Mouse (Mus musculus) liver, adult (tissue): Measurements from ENCODE around the gene Gm26992.

Experiments used
- GATA4 ChIP-seq: IDR thresholded peaks from 2 replicates; pipeline ENCODE4 v1.6.1; 2014; ENCODE audit warnings: mild to moderate bottlenecking, low read length; ENCODE audit not compliant: insufficient replicate concordance

The Gm26992 gene

DNA sequence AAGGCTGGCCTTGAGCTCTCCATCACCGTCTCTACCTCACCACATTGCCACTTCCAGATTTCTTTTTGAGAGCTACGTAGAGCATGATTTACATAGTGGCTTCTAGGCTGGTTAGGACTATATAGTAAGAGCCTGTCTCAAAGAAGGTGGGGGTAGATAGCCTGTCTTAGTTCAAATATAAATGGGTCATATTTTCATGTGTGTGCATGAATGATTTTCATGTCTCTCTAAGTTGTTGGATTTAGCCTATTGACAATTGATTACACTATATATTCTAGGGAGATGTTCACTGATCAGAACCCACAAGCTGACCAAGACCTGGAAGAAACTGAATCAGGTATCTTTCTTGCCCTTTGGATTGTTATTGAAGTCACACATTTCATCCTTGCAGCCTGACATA lies at the start of gene Gm26992:
Gene Gm26992 (plus strand): TSS at position 301 of the 400 bp plus-strand sequence.
- no peak for TF ChIP-seq GATA4

DNA sequence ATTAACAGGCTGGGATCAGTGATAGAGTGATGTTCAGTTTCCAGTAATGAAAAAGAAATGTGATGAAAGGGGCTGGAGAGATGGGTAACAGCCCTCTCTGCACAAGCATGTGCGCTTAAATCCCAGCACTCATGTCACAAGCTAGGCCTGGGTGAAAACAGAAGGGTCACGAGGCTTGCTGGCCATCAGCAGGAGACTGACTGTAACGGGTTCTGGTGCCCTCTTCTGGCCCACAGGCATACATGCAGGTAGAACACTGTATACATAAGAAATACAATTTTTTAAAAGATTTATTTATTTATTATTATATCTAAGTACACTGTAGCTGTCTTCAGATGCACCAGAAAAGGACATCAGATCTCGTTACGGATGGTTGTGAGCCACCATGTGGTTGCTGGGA lies 47.6 kb upstream of the Gm26992 start:
- TF ChIP-seq GATA4, result no peak

DNA sequence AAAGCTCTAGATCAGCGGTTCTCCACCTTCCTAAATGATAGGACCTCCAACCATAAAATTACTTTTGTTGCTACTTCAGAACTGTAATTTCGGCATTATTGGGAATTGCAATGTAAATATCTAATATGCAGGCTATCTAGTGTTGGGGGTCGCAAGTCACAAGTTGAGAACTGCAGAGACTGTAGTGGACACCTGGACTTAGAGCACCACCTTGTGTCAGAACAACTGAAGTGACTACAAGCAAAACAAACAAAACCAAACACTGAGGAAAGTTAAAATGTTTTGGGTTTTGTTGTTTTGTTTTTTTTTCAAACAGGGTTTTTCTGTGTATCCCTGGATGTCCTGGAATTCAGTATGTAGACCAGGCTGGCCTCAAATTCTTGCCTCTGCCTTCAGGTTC lies 37.3 kb upstream of the Gm26992 start:
- no peak for TF ChIP-seq GATA4

DNA sequence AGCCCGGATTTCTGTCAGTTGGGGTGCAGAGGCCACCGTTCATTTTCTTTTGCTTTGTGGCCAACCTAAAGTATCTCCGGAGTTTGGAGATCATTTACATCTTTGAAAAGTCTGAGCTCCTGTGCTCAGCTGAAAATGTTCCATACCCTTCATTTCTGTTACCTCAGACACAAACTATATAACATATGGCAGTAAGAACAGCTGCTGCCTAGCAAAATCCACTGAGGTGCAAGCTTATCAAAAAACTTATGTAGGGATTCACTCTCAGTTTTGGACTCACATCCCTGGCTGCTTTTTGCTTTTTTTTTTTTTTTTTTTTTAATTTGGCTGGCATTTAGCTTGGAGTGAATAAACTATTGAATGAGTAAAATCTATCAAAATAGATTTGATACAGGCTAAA lies 33.7 kb upstream of the Gm26992 start:
- TF ChIP-seq GATA4, result no peak

DNA sequence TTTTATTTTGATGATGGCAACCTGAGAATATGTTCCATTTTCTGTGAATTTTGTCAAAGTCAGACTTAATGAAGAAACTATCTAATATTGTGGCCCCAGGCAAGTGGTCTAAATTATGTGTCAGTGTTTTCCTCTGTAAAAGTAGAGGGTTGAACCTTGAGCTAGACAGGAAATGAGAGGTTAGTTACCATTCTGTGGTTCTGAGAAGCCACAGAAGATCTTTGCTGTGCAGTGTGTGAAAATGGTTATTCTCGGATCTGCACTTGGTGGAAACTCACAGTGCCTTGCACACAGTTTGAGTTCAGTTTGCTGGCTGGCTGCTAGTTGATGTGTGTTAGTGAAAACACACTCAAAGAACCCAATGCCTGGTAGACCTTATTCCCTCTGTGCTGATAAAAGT lies 28.0 kb upstream of the Gm26992 start:
- TF ChIP-seq GATA4, result no peak

DNA sequence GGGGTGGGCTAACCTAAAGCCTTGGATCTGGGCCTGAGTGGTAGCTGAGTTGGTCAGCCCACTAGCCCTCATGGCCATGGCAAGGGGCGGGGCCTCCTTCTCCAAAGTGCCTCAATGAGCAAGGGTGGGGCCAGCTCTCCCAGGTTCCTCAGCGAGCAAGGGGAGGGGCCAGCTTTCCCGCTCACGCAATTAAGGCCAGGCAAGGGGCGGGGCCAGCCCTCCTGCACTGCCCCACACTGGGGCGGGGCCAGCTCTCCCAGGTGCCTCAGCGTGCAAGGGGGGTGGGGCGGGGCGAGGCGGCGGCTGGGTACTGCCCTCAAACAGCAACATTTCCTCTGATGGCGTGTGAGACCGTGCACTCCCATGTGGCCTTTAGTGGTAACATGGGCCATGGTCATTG lies 16.8 kb upstream of the Gm26992 start:
- no peak for TF ChIP-seq GATA4

DNA sequence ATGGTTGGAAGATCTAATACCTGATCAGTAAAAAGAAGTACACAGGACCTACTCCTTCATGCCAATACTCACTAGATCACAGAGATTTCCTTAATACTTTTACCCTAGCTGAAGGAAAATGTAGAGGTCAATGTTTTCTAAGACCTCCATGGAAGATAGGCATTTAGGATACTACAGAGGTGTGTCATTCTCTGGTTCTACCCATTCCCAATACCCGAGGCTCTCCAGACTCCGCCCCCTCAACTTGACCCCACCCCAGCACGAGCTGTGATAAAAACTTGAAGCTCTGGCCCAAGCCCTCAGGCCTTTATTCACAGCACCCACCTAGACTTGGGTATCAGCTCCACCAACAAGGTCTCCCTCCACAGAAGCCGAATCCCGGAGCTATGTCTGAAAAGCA lies 7.6 kb upstream of the Gm26992 start, which contains the start of gene Tsx:
Gene Tsx (plus strand): TSS at position 301 of the 400 bp plus-strand sequence.
- no peak for TF ChIP-seq GATA4

DNA sequence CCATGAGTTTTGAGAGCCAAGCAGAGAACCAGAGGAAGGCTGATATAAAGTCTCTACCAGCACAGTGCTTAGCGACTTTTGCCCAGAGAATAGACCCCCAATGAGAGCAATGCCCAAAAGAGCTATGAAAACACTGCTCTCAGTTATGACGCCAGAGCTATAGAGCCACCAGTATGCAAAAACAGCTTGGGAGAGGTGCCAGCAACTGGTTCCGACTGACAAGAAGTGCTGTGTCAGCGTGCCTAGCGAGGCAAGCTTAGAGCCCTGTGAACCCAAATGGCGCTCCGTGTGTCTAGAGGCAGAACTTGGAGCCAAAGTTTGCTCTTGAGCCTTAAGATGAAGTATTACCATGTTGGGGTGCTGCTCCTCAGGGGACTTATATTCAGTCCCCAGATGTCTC lies 5.9 kb downstream of the Gm26992 start:
- no peak for TF ChIP-seq GATA4

DNA sequence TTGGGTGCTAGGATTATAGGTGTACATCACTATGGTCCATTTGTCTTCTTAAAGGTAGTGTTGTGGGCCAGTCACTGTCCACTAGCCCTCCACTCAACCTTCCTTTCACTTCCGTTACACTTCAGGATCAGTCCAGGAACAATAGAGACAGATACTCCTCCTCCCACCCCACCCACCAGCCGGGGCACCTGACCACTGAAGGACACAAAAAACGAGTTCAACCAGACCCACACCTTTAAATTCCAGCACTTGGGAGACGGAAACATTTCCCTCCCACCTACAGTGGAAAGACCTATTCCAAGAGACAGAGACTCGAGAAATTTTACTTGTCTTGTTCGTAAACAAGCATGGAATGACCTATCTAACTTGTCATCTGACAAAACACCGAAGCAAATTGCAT lies 10.5 kb downstream of the Gm26992 start:
- TF ChIP-seq GATA4, result no peak

DNA sequence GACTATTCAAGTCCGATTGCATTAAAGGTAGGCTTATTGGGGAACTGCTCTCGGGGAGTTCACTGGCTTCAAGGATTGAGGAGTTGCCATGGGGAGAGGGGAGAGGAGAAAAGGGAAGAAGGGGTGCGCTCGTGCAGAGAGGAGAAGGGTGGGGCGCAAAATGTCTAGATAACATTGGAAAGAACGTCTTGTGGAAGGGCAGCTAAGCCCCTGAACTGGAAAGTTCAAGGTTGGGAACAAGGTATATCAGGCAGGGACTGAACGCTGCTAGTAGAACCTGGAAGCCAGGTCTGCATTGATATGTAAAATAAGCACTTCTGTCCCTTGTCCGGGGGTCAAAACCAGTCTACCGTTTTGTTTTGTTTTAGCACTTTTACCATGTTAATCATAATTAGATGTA lies 16.2 kb downstream of the Gm26992 start:
- no peak for TF ChIP-seq GATA4

DNA sequence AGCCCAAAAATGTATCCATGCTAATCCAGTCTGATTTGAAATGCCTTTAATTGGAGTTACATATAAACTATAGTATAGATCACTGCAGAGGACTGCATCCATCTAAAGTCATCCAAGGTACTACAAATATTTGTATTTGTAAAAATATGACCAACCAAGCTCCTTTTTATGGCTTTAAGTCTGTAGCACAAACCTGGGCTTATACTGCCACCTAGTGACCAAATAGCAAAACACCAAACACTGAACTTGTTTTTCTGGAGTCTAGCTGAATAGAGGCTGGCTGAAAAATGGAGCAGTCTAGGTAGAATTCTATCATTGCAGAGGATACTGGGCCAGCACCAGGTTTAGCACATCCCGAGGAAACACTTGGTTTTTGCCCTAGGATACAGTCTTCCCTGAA lies 19.0 kb downstream of the Gm26992 start:
- no peak for TF ChIP-seq GATA4

DNA sequence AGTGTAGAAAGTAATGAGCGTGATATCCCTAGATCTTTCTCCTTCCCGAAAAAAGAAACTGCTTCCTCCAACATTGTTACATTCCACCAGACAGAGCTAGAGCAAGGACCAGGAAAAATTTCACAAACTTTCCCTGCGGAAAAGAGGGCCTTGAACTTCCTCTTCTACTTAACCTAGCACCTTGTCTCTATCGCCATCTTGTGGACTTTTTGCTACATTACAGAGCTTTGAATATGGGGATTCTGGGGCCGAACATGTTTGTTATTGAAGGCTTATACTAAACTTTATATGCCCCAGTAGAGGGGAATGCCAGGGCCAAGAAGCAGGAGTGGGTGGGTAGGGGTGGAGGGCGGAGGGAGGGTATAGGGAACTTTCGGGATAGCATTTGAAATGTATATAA lies 21.9 kb downstream of the Gm26992 start:
- no peak for TF ChIP-seq GATA4

DNA sequence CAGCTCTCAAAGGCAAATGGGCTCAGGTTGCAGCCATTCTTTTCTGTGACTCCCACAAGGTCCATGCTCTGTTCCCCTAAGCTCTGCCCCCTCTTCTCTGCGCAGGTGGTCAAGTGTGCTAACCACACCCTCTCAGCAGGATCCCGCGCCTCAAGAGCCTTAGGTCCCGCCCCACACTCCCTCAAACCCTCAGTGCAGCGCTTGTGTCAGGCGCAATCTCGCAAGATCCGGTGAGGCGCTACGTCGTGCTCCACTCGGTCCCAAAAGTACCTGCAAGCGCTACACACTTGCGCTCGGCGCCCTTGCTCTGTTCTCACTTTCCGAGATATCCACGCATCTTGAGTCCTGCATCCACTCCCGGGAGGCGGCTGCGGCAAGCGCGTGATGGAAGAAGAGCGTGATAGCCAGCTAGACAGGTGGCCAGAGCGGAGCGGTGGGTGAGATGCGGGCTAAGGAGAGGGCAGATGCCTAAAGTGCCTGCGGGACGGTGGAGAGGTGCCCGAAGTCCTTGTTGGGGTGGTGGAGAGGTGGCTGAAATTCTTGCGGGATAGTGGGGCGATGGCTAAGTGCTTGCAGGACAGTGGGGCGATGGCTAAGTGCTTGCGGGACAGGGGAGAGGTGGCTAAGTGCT lies 25.8 kb downstream of the Gm26992 start:
- no peak for TF ChIP-seq GATA4

DNA sequence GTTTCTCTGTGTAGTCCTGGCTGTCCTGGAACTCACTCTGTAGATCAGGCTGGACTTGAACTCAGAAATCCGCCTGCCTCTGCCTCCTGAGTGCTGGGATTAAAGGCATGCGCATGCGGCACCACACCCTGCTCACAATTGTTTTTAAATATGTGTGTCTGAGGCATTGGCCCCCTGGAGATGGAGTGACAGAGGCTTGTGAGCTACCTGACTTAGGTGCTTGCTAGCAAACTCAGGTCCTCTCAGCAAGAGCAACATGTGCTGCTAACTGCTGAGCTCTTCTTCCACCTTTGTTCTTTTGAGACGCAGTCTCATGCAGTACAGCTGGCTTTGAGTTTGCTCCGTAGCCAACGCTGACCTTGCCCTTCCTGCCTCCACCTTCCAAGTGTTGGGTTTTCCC lies 31.0 kb downstream of the Gm26992 start:
- no peak for TF ChIP-seq GATA4

DNA sequence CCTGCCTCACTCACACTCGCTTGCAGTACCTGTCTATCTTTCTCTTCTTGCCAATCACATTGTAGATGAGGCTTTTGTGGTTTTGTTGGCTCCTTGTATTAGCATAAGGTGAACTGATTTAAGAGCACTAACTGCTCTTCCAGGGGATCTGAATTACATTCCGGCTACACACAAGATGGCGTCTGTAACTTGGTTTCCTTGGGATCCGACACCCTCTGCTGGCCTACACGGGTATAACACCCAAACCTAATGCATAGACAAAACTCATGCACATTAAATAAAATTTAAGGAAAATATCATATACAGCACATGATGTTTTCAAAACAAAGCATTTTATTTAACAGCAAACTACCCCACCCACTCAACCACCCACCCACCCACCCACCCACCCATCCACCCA lies 38.2 kb downstream of the Gm26992 start:
- TF ChIP-seq GATA4, result no peak

DNA sequence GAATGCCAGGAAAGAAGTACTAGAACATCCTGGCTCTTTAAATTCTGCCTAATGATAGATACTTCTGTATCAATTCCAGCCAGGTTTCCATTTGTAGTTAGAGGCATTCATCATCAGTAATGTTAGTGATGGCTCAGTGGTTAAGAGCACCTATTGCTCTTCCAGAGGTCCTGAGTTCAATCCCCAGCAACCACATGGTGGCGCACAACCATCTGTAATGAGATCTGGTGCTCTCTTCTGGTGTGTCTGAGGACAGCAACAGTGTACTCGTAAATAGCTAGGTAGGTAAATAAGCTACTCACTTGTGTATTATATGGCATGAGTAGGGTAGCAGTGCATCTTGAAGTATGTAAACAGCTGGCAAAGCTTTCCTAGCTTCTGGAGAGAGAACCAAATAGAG lies 47.2 kb downstream of the Gm26992 start:
- TF ChIP-seq GATA4, result no peak

DNA sequence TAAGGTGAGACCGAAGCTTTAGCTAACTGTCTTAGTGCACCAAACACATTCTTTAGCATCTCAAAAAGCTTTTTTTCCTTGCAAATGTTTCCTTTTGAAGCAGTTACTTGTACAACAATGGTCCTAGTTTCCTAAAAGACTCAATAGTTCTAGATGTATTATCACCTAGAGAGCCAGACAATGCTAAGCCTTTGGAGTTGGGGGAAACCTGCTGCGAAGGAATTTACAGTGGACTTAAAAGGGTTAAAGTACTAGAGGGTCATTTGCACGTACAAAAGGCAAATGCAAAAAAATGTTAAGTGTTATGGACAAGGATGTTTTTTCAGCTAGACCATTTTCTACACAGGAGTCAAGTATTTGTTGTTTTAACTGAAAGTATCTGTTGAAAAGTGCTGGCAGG lies 50.5 kb downstream of the Gm26992 start:
- TF ChIP-seq GATA4, result no peak
